Mouse (Mus musculus) right cerebral cortex, adult 18-20 months (tissue): ENCODE measurements around the gene Ccr1l1.

Experiments
- DNase-seq: peaks from one replicate; pipeline ENCODE4 v3.0.0; 2022; ENCODE audit warnings: mixed read lengths

Gene Ccr1l1

GRCm38 (mm10) chr9:123927281-123927960 is 50.8 kb downstream of the Ccr1l1 start:
- no peak for DNase-seq
